Comparison of ENCODE assay signal across 16 mouse cellular contexts in genomic region chr5:53941322-53942024, GRCm38 (mm10). TPM values are rescaled to one million over a fixed set of nuclear protein-coding genes. Genes with fewer than 3 reads are reported as not detected.
DNase-seq lines count a peak whose midpoint lies in the region; ATAC-seq and TF ChIP-seq lines count a peak whose summit lies in the region.
"Had no signal": no experiment of that assay in that cellular context is flagged by ENCODE, and none has a peak within 500 bp of the region (broad histone marks: within the 10 kb centered on the region; RNA-seq: fewer than 3 reads in every experiment).

No protein-coding gene starts in this region.

- H3K4me2 ChIP-seq in hindbrain, embryonic 16.5 days (ENCODE audit: low read length) = no peak overlapping the region
- no peak overlapping the region for H3K4me2 ChIP-seq in limb, embryonic 15.5 days
- H3K4me2 ChIP-seq: liver, embryonic 13.5 days; neural tube, embryonic 12.5 days had no signal

- no peaks in the 10 kb centered on the region for H3K27me3 ChIP-seq in cerebellum, adult 2 months (ENCODE audit: control insufficient read depth, insufficient read depth, low read length)
- H3K27me3 ChIP-seq in hindbrain, embryonic 16.5 days (replicated peaks; ENCODE audit: control insufficient read depth, insufficient read depth, low read length) = no peaks in the 10 kb centered on the region
- no peaks in the 10 kb centered on the region for H3K27me3 ChIP-seq in hindbrain, embryonic 10.5 days (ENCODE audit: insufficient read depth, poor library complexity, severe bottlenecking)
- no peaks in the 10 kb centered on the region for H3K27me3 ChIP-seq in limb, embryonic 15.5 days
- H3K27me3 ChIP-seq: liver, embryonic 13.5 days; neural tube, embryonic 12.5 days had no signal

- H3K36me3 ChIP-seq in hindbrain, embryonic 16.5 days (ENCODE audit: control insufficient read depth, insufficient read depth, low read length) = no peaks in the 10 kb centered on the region
- H3K36me3 ChIP-seq in hindbrain, embryonic 10.5 days = no peaks in the 10 kb centered on the region
- no peaks in the 10 kb centered on the region for H3K36me3 ChIP-seq in limb, embryonic 15.5 days
- H3K36me3 ChIP-seq: liver, embryonic 13.5 days; neural tube, embryonic 12.5 days had no signal

- peak; percentile 61 for ATAC-seq in hindbrain, embryonic 16.5 days
- ATAC-seq in limb, embryonic 15.5 days (ENCODE audit: insufficient number of reproducible peaks, low FRiP score, low TSS enrichment, low read depth) = 0 out of 2 replicates have a peak, but pooled peaks have one; percentile 48
- ATAC-seq: midbrain, embryonic 16.5 days had no signal

- TF ChIP-seq CTCF in cerebellum, adult 2 months (IDR thresholded peaks at IDR 0.05; ENCODE audit: borderline replicate concordance, insufficient read depth, low read depth, low read length) = no peak

- H3K4me1 ChIP-seq in cerebellum, adult 2 months (ENCODE audit: control insufficient read depth, insufficient read depth, low read length) = peaks cover 4% of the 10 kb centered on the region; the same call in 1 of the 2 replicates
- no peaks in the 10 kb centered on the region for H3K4me1 ChIP-seq in hindbrain, embryonic 16.5 days (ENCODE audit: control insufficient read depth, insufficient read depth, low read depth, low read length)
- H3K4me1 ChIP-seq in hindbrain, embryonic 10.5 days (replicated peaks) = 0 out of 2 replicates have a peak, but pooled peaks cover 6% of the 10 kb centered on the region
- peaks cover 4% of the 10 kb centered on the region; the same call in 1 of the 2 replicates for H3K4me1 ChIP-seq in limb, embryonic 15.5 days
- H3K4me1 ChIP-seq: liver, embryonic 13.5 days had no signal

- TF ChIP-seq POLR2A in cerebellum, adult 2 months (IDR thresholded peaks at IDR 0.05; ENCODE audit: borderline replicate concordance, insufficient read depth, low read length) = no peak

- 29% methylated on average over 11 of the region's 11 CpGs for WGBS in cerebellum, adult 2 months
- 55% methylated on average over 11 of the region's 11 CpGs for WGBS in hindbrain, embryonic 16.5 days
- 62% methylated on average over 11 of the region's 11 CpGs for WGBS in hindbrain, embryonic 10.5 days
- 51% methylated on average over 11 of the region's 11 CpGs for WGBS in limb, embryonic 15.5 days

- intact Hi-C loops in heart, postnatal 36 days (cut with DNase I) = no loop called here

- H3K27ac ChIP-seq in cerebellum, adult 2 months (ENCODE audit: insufficient read depth, low read length) = no peak overlapping the region
- H3K27ac ChIP-seq in hindbrain, embryonic 16.5 days (ENCODE audit: low read depth, low read length) = no peak overlapping the region
- no peak overlapping the region for H3K27ac ChIP-seq in hindbrain, embryonic 10.5 days
- no peak overlapping the region for H3K27ac ChIP-seq in limb, embryonic 15.5 days
- H3K27ac ChIP-seq: liver, embryonic 13.5 days; neural tube, embryonic 12.5 days had no signal

- H3K4me3 ChIP-seq in cerebellum, adult 2 months (replicated peaks; ENCODE audit: insufficient read depth, low read depth, low read length) = no peak overlapping the region
- no peak overlapping the region for H3K4me3 ChIP-seq in hindbrain, embryonic 16.5 days (ENCODE audit: low read length)
- no peak overlapping the region for H3K4me3 ChIP-seq in hindbrain, embryonic 10.5 days
- H3K4me3 ChIP-seq in limb, embryonic 15.5 days = no peak overlapping the region
- H3K4me3 ChIP-seq: liver, embryonic 13.5 days; neural tube, embryonic 12.5 days had no signal

- peak; percentile 62 to 76 for DNase-seq in cerebellum, postnatal 10 days
- no peak for DNase-seq in cerebellum, adult 2 months
- no peak for DNase-seq in hindbrain, embryonic 10.5 days (ENCODE audit: low spot score)
- peak; percentile 61 for DNase-seq in brain, adult 2 months (ENCODE audit: low read depth, low spot score)
- DNase-seq in urinary bladder, adult 18-20 months (ENCODE audit: low spot score in 2 of 2) = no peak
- no peak for DNase-seq in heart, postnatal 36 days
- DNase-seq: adrenal gland, postnatal 25 days; cerebellum, postnatal 36 days; heart, postnatal 14 days; kidney, postnatal 14 days; liver, embryonic 13.5 days; thymus, postnatal 14 days had no signal

- peak overlapping the region; percentile 19; the same call in 1 of the 2 replicates for H3K9ac ChIP-seq in hindbrain, embryonic 16.5 days (ENCODE audit: low read depth, low read length)
- no peak overlapping the region for H3K9ac ChIP-seq in limb, embryonic 15.5 days
- H3K9ac ChIP-seq: liver, embryonic 13.5 days; neural tube, embryonic 12.5 days had no signal

- H3K9me3 ChIP-seq in hindbrain, embryonic 16.5 days (ENCODE audit: control insufficient read depth, low read length) = no peaks in the 10 kb centered on the region
- no peaks in the 10 kb centered on the region for H3K9me3 ChIP-seq in hindbrain, embryonic 10.5 days
- H3K9me3 ChIP-seq in limb, embryonic 15.5 days = no peaks in the 10 kb centered on the region
- H3K9me3 ChIP-seq: liver, embryonic 13.5 days; neural tube, embryonic 12.5 days had no signal

RNA-seq across cellular contexts. Expression of gene Stim2, which starts 56.8 kb away (rescaled TPM):
- polyA plus RNA-seq in cerebellum, adult 2 months (2012; rRNA removed) = 28.2 TPM in 2 replicates
- polyA plus RNA-seq in hindbrain, embryonic 16.5 days (2015; fragmentation: Nextera tagmentation; extraction: Ambion mirVana) = 23.0 and 26.8 TPM in 2 replicates
- polyA plus RNA-seq in hindbrain, embryonic 10.5 days (2016; fragmentation: Nextera tagmentation; extraction: Ambion mirVana) = 13.9 and 14.7 TPM in 2 replicates
- 16.0 and 22.6 TPM in 2 replicates for polyA plus RNA-seq in limb, embryonic 15.5 days (2015; fragmentation: Nextera tagmentation; extraction: Ambion mirVana)
- total RNA-seq in heart, postnatal 36 days (2021) = 10 to 100 TPM; 14.0 to 17.0 TPM

Comparison
In these comparisons a context has a peak if more than half of its experiments do, and no peak if none do; other contexts are left out.
1. DNase-seq: peak in cerebellum, postnatal 10 days (2 of 2) and brain, adult 2 months (single experiment); none in cerebellum, adult 2 months (0 of 2), hindbrain, embryonic 10.5 days (single experiment), urinary bladder, adult 18-20 months (0 of 2) and heart, postnatal 36 days (0 of 2).